Mouse (Mus musculus) limb, embryonic 11.5 days (tissue): ENCODE measurements around the gene Plekho1. TPM values are rescaled to one million over a fixed set of nuclear protein-coding genes. Genes with fewer than 3 reads are reported as not detected.

Experiments
- ATAC-seq: fragments of 200-750 bp; cut with Nextera tagmentation; 2 replicates; pipeline ENCODE4 v1.8.0; 2017; ENCODE audit warnings: low read depth; ENCODE audit not compliant: insufficient number of reproducible peaks, low FRiP score, low TSS enrichment
- DNase-seq: peaks from one replicate; pipeline ENCODE4 v3.0.0-alpha.2; 2015; ENCODE audit warnings: low spot score
- H3K27ac ChIP-seq: fragments of 300-500 bp; sonication (generic); replicated peaks from 2 replicates; pipeline ENCODE4 v1.5.1; 2014; ENCODE audit warnings: low read depth, mild to moderate bottlenecking, low read length
- H3K27me3 ChIP-seq: fragments of 300-500 bp; sonication (generic); 2 replicates; pipeline ENCODE4 v1.6.1; 2014; ENCODE audit warnings: mild to moderate bottlenecking, low read length, mixed read lengths; ENCODE audit not compliant: control insufficient read depth, insufficient read depth
- H3K36me3 ChIP-seq: fragments of 300-500 bp; sonication (generic); 2 replicates; pipeline ENCODE4 v1.6.1; 2014; ENCODE audit warnings: mild to moderate bottlenecking, low read length, moderate library complexity, mixed read lengths; ENCODE audit not compliant: control insufficient read depth, insufficient read depth
- H3K4me1 ChIP-seq: fragments of 300-500 bp; sonication (generic); 2 replicates; pipeline ENCODE4 v1.6.1; 2014; ENCODE audit warnings: low read length, mixed read lengths; ENCODE audit not compliant: control insufficient read depth, insufficient read depth
- H3K4me2 ChIP-seq: fragments of 300-500 bp; sonication (generic); 2 replicates; pipeline ENCODE4 v1.6.1; 2014; ENCODE audit warnings: low read depth, mild to moderate bottlenecking, moderate library complexity; ENCODE audit not compliant: severe bottlenecking
- H3K4me3 ChIP-seq: fragments of 300-500 bp; sonication (generic); 2 replicates; pipeline ENCODE4 v1.5.1; 2014; ENCODE audit warnings: low read depth, low read length
- H3K9ac ChIP-seq: fragments of 300-500 bp; sonication (generic); 2 replicates; pipeline ENCODE4 v1.6.1; 2014; ENCODE audit warnings: mild to moderate bottlenecking, low read length
- H3K9me3 ChIP-seq: fragments of 300-500 bp; sonication (generic); 2 replicates; pipeline ENCODE4 v1.6.1; 2016; ENCODE audit warnings: low read length; ENCODE audit not compliant: control insufficient read depth
- WGBS: fragments of 180-500 bp; shearing (Covaris S2); extraction: QIAGEN DNeasy Blood & Tissue Kit; methylation state at CpG from one replicate; pipeline ENCODE4 v1.1.7; 2014; 5-methylcytosine and 5-hydroxymethylcytosine counted together
- polyA plus RNA-seq: library from polyadenylated mRNA; unstranded; fragments of >200 nt; fragmentation: Nextera tagmentation; extraction: Ambion mirVana; gene quantifications from 2 replicates; pipeline ENCODE4 v1.2.1, GENCODE M21; 2014

Plekho1 gene
- polyA plus RNA-seq, 1 experiment from 2014 or later: 82.7 TPM

GRCm38 (mm10) chr3:95945731-95946240 lies 50.0 kb downstream of the Plekho1 start:
- 91% methylated on average over 14 of the region's 14 CpGs for WGBS
- no peak overlapping the region for H3K4me3 ChIP-seq
- ATAC-seq: no peak

GRCm38 (mm10) chr3:95944742-95945141 lies 51.1 kb downstream of the Plekho1 start:
- WGBS: 97% methylated on average over 8 of the region's 8 CpGs
- H3K36me3 ChIP-seq: peaks cover 29% of the 10 kb centered on the region
- no peak for DNase-seq
- H3K4me3 ChIP-seq: no peak overlapping the region
- no peaks in the 10 kb centered on the region for H3K4me1 ChIP-seq
- H3K27ac ChIP-seq: no peak overlapping the region
- H3K9me3 ChIP-seq: no peaks in the 10 kb centered on the region
- no peak for ATAC-seq
- no peak overlapping the region for H3K9ac ChIP-seq
- H3K4me2 ChIP-seq: no peak overlapping the region
- H3K27me3 ChIP-seq: no peaks in the 10 kb centered on the region

More at GRCm38 (mm10) chr3:95945731-95946240, 50.0 kb downstream of the Plekho1 start:
- H3K4me2 ChIP-seq: no peak overlapping the region
- no peak overlapping the region for H3K9ac ChIP-seq
- no peak overlapping the region for H3K27ac ChIP-seq
- DNase-seq: no peak
- no peaks in the 10 kb centered on the region for H3K4me1 ChIP-seq
- peaks cover 25% of the 10 kb centered on the region for H3K36me3 ChIP-seq
- H3K9me3 ChIP-seq: no peaks in the 10 kb centered on the region
- H3K27me3 ChIP-seq: no peaks in the 10 kb centered on the region

GRCm38 (mm10) chr3:95943226-95943625 lies 52.6 kb downstream of the Plekho1 start:
- Histone ChIP-seq H3K27ac (no peak overlapping the region), H3K9me3 (no peaks in the 10 kb centered on the region), H3K27me3 (no peaks in the 10 kb centered on the region), H3K9ac (no peak overlapping the region), H3K4me2 (no peak overlapping the region), H3K4me1 (no peaks in the 10 kb centered on the region), H3K36me3 (peaks cover 39% of the 10 kb centered on the region), H3K4me3 (no peak overlapping the region)
- ATAC-seq (no peak), DNase-seq (no peak)
- 95% methylated on average over 7 of the region's 7 CpGs for WGBS

- no peaks in the 10 kb centered on the region for H3K27me3 ChIP-seq
- H3K4me1 ChIP-seq: no peaks in the 10 kb centered on the region
- H3K4me2 ChIP-seq: no peak overlapping the region
- peaks cover 43% of the 10 kb centered on the region for H3K36me3 ChIP-seq
- 87% methylated on average over 6 of the region's 6 CpGs for WGBS
- no peak overlapping the region for H3K27ac ChIP-seq
- H3K9ac ChIP-seq: no peak overlapping the region
- DNase-seq: no peak
- H3K4me3 ChIP-seq: no peak overlapping the region
- H3K9me3 ChIP-seq: no peaks in the 10 kb centered on the region
- no peak for ATAC-seq
Observed at GRCm38 (mm10) chr3:95942749-95943148, 53.1 kb downstream of the Plekho1 start.

- WGBS: 93% methylated on average over 15 of the region's 15 CpGs
- Histone ChIP-seq H3K9me3 (no peaks in the 10 kb centered on the region), H3K4me1 (no peaks in the 10 kb centered on the region), H3K4me2 (no peak overlapping the region), H3K4me3 (no peak overlapping the region), H3K27me3 (no peaks in the 10 kb centered on the region), H3K36me3 (peaks cover 53% of the 10 kb centered on the region), H3K27ac (no peak overlapping the region), H3K9ac (no peak overlapping the region)
- ATAC-seq (no peak), DNase-seq (peak; percentile 30)
Observed at GRCm38 (mm10) chr3:95938835-95939234, 57.0 kb downstream of the Plekho1 start.

Other genes starting within 250 kb of the Plekho1 start
- gene Tars2, start 235.8 kb downstream of the Plekho1 start, polyA plus RNA-seq: 64.1 and 66.3 TPM in 2 replicates
- 23.5 and 24.9 TPM in 2 replicates for gene Rprd2, start 177.1 kb downstream of the Plekho1 start, polyA plus RNA-seq
- gene Prpf3, start 140.1 kb downstream of the Plekho1 start, polyA plus RNA-seq: 80.7 and 87.2 TPM in 2 replicates
- 339 and 359 TPM in 2 replicates for gene Mrps21, start 124.5 kb downstream of the Plekho1 start, polyA plus RNA-seq
- 7.1 and 7.5 TPM in 2 replicates for gene Ciart, start 113.8 kb downstream of the Plekho1 start, polyA plus RNA-seq
- 6.7 and 7.5 TPM in 2 replicates for gene BC028528, start 104.0 kb downstream of the Plekho1 start, polyA plus RNA-seq
- 26.1 and 27.3 TPM in 2 replicates for gene Aph1a, start 102.0 kb downstream of the Plekho1 start, polyA plus RNA-seq
- 128 and 129 TPM in 2 replicates for gene Car14, start 91.3 kb downstream of the Plekho1 start, polyA plus RNA-seq
- gene Anp32e, start 66.8 kb downstream of the Plekho1 start, polyA plus RNA-seq: 125 and 151 TPM in 2 replicates
- 19.5 and 22.7 TPM in 2 replicates for gene Vps45, start 62.5 kb upstream of the Plekho1 start, polyA plus RNA-seq
- 9.7 and 14.2 TPM in 2 replicates for gene Otud7b, start 108.5 kb upstream of the Plekho1 start, polyA plus RNA-seq
- gene Mtmr11, start 166.0 kb upstream of the Plekho1 start, polyA plus RNA-seq: 22.7 and 24.9 TPM in 2 replicates
- gene Sf3b4, start 176.3 kb upstream of the Plekho1 start, polyA plus RNA-seq: 259 and 264 TPM in 2 replicates
- gene Sv2a, start 185.2 kb upstream of the Plekho1 start, polyA plus RNA-seq: 2.7 and 3.9 TPM in 2 replicates
- 68.2 and 68.9 TPM in 2 replicates for gene Bola1, start 223.7 kb upstream of the Plekho1 start, polyA plus RNA-seq
- 1.6 TPM in 1 of 2 replicates, not detected in the other for gene Hist2h2ab, start 223.9 kb upstream of the Plekho1 start, polyA plus RNA-seq
- 12.6 and 13.5 TPM in 2 replicates for gene Hist2h2ac, start 224.9 kb upstream of the Plekho1 start, polyA plus RNA-seq
- 7.2 and 7.6 TPM in 2 replicates for gene Hist2h2be, start 225.1 kb upstream of the Plekho1 start, polyA plus RNA-seq
- 9.2 and 10.6 TPM in 2 replicates for gene Hist2h3c2, start 243.1 kb upstream of the Plekho1 start, polyA plus RNA-seq
- 28.8 and 40.7 TPM in 2 replicates for gene Hist2h2aa2, start 244.3 kb upstream of the Plekho1 start, polyA plus RNA-seq
- gene Hist2h2aa1, start 249.5 kb upstream of the Plekho1 start, polyA plus RNA-seq: 14.6 and 15.5 TPM in 2 replicates